Mouse (Mus musculus) natural killer cell, adult 2 months (primary cell): ENCODE measurements at regions not wholly inside any gene's neighbourhood (a gene's known extent, or its start where the extent isn't known, plus 50 kb on each side); places are given as distances from the start of the nearest gene placed in this dataset.

Experiments used
- DNase-seq, 2 experiments: peaks; one replicate each; pipeline ENCODE4 v3.0.0; 2022; ENCODE audit warnings: low spot score in 2 of 2

DNA sequence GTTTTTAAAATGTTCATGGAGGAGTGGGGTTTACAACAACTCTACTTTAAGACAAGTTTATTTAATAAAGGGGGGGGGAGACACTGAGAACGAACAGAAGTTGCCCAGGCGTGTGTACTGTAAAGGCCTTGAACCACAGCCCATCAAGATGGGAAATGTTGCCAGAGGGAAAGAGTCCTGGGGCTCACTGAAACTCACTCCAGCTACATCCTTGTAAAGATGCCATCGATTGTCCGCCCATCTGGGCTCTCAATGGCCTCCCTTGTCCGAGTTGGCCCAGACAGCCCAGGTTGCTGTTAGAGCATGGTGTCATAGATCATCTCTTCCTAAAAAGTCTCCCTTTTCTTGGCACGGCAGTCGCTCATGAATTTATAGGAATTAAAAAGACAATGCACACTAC, 462.7 kb upstream of the Gm19410 start:
- DNase-seq, result no peak

DNA sequence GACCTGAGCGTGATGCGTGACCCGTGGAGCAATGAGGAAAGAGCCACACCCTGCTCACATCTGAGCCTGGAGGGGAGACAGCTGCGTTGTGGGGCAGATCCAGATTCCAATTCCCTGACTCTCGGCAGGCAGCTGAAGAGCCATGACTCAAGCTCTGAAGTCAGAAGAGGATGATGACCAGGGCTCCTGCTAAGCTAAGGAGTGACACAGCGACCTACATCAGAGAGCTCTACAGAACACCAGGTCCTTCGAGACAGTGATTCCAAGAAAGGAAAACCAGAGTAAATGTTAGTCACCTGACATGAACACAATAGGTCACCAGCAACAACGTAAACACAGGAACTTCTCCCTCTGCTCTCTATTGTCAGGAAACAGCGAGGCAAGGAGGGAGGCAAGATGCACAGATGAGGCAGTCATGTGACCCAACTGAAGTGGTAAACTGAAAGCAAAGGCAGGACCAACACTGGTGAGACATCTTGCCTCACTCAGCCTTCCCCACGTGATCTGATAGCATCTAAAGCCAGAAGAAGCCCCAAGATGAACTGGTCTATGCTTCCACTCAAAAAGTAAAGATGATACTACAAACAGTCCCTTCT, 444.2 kb upstream of the Gm19410 start:
- DNase-seq, result no peak

DNA sequence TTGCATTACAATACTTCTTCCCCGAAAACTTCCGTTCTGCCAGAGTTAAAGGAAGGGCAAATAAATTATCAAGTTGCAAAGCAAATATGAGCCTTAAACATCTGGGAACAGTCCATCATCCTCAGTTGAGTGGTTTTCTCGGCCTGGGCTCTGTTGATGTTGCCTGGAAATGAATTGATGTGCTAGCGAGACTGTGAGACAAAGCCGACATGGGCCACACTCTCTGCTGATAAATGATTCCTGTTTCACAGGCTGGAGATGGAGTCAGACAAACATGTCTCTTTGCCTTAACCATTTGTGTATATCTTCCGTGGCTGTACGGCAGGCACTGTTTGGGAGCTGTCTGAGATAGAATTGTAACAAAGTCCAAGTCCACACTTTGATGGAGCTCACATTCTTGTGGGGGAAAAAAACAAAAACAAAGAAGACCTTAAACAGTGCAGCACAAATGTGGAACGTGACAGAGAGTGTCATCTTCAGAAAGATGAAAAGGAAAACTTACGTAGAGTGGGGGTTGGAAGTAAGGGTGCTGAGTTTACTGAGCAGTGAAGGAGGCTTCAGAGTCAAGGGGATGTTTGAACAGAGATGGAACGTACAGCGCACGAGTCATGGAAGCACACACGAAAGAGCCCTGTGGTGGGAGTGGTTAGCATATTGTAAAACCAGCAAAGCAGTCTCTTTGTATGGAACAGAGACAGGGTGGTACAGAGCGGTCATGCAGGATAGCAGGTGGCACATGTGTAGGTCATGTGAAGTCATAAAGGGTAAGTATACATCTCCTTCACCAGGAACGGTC, 442.2 kb upstream of the Gm19410 start:
- DNase-seq, result no peak
